Mouse (Mus musculus) layer of hippocampus, adult 11-12 months (tissue): ENCODE measurements around the gene Atf7.

Source experiments
- DNase-seq: peaks from one replicate; pipeline ENCODE4 v3.0.0; 2022; ENCODE audit warnings: low spot score

The Atf7 gene

DNA sequence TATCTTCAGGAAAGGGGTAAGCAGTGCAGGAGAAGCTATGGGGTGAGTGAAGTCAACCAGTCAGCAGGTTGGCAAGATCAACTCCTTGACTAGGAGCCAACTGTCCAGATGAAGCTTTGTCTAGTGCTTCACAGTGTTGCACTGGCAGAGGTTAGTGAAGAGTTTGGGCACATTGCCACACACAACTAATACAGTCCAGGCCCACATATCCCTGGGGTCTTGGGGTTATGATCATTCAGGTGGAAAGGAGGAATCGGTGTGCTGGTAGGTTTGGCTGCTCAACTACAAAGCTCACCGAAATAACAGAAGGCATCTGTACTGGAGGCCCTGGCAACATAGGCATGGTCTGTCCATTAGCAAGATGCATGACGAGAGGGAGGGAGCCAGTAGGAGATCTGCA, 77.8 kb downstream of the Atf7 start:
- DNase-seq = no peak

DNA sequence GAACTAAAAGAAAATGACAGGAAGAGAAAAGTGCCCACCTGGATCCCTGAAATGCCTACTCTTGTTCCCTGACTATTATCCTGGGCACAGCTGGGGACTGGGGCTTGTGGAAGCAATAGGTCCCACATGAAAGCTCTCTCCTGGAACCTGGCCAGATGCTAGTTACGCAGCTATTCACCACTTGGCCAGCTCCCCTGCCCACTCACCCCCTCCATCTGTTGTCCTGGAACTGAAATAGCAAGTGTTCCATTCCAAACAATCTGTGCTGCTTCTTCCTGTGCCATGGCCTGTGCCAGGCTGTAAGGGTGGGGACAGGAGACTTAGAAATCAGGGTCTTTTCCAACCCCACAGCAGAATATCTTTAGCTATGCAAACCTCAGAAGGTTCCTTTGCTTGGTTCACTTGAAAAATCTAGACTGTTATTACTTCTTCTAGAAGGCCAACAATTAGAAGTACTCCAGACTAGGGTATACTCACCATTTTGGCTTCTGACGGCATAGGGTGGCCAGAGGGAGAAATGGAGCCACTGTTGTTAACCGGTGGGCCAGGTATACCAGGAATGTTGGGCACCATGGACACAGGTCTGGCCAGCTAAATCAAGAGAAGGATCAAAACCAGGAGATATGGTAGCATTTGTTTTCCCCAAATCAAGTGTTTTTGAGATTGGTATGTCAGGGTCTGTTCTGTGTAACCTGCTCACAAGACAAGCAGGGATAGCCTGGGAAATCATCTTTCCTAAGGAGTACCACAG, 78.4 kb downstream of the Atf7 start:
- peak; percentile 93 for DNase-seq

DNA sequence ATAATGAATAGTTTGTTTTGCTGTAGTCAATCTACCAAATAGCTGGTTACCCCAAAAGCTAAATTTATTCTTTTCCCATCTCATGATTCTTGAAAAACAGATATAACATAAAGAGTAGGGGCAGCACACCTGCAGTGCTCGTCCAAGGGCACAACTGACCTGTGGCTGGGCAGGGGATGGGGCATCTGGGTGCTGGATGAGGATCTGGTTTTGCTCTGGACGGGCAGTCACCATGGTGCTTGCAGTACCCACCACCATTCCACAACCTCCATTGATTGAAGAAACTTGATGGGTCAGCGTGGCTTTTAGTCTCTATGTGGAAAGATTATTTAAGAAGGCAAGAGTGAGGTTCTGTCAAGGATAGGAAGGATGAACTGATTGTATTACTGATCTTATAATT, 79.0 kb downstream of the Atf7 start:
- DNase-seq = no peak

DNA sequence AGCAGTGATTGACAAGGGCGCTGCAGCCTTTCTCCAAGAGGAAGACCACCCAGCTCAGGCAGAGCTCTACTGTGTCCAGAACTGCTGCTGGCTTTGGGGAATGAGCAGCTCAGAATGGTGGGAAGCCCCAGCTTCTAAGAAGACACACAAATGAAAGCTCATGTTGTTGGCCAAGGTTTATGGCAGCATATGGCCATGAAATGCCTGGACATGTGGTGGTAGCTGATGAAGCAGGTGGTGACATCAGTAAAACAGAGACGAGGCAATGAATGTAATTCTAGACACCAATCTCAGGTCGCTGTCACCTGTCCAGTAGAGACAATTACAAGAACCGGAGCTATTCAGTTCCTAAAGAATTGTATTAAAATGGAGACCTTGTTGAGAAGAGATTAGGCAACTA, 80.5 kb downstream of the Atf7 start:
- peak; percentile 47 for DNase-seq

DNA sequence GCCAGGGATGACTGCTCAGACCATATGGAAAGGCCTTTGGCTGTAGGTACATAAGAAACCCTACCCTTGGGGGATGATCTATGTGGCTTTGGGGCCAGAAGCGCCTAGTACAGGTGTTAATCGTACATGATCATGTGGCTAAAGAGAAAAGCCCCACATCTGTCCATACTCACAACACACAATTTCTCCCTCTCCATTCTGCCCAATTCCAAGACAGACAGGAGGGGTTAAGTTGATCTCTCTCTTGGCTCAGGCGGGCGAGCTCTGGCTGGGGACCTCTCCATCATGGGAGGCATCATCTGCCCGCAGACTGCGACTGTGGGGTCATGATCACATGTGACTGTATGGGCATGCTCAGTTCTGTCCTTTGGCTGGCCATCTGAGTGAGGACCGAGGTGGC, 91.3 kb downstream of the Atf7 start:
- DNase-seq = no peak

DNA sequence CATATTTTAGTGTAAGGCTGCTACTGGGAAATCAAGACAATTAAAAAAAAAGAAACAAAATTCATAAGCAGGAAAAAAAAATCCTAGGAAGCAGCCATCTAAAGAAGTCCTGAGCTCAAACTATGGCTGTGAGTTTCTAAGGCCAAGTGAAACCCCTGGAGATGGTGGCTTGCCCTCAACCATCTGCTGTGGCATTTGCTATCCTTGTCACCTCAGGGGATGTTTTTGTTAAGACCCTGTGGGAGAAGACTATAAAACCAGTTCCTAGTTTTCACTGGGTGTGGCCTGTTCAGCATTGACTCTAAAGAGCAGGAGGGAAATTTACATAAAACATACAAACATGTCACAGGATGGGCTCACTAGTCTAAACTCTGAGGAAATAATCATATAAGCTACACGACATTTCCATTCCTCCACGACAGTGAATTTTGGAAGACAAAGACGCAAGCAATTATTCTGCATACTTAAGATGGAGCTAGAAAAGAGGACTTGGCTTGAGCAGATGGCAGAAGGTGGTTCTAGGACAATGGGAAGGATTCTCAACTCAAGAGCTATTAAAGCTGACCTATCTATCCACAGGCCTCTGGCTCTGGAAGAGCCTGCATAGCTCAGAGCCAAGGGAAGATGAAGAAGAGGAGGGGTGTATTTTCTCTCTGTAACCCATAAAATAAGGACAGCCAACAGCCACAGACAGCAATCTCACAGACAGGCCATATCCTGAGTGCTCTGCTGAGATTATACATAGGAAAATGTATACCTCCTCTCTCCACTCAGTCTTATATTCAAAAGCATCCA, 93.0 kb downstream of the Atf7 start:
- no peak for DNase-seq

DNA sequence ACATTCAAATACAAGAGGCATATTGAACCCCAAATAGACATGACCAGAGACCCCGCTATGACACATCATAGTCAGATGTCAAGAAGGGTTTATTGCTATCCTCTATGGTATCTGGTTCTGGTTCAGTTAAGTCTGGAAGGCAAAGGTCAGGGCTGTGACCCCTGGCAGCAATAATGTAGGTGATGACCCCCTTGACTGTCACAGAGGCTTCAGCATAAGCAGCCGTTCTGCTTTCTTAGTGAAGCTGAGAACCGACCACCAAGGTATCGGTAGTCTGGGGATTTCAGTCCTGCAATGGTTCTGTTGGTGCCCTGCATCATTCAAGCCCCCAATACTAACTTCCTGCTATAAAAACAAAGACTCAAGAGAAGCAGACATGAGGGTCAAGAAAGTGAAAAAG, 93.7 kb downstream of the Atf7 start:
- DNase-seq = no peak

DNA sequence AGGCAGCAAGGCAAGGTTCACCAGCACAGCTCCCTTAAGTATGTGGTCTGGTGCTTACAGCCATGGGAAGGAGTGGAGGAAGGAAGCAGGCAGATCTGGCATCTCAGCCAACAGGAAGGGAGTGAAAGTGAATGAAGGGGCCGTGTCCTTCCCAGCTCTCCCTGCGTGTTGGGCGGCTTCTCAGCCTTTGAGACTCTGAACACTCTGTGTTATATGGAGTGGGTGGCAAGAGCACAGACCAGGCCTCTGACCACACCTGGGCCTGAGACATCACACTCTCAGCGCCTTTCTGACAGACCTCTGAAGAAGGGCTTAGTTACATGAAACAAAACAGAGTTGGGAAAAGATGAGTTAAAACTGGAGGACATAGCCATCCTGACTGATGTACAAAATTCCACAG, 94.7 kb downstream of the Atf7 start:
- no peak for DNase-seq

DNA sequence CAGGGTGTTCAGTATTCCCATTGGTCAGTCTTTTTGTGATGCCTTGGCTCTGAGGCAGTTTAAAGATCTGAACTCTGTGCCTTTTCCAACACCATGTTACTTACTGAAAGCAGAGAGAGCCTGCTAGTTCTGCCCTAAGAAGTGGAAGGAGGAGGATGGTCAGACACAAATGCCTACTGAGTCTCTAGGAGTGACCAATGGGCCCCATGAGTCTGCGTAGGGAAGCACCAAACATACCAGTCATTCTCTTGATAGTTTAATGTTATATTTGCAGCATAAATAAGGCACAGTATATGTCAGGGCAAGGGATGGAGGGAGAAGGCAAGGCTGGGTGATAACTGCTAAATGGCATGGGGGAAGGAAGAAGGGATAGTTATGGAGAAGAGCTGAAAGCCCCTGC, 96.9 kb downstream of the Atf7 start:
- no peak for DNase-seq

DNA sequence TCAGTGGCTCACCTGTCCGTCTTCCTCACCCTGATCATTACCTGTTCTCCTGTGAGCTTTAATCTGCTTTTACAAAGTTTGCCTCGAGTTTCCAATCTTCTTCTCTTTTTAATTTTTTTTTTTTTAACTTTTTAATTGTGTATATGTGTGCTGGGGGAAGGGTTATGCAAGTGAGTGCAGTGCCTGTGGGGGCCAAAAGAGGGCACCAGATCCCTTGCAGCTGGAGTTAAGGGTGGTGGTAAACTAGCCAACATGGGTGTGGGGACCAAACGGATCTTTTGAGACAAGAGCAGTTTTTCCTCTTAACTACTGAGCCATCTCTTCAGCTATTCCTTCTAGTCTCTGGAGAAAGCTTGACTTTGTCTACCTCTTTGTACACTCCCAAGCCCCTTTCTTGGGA, 97.3 kb downstream of the Atf7 start:
- DNase-seq = no peak

DNA sequence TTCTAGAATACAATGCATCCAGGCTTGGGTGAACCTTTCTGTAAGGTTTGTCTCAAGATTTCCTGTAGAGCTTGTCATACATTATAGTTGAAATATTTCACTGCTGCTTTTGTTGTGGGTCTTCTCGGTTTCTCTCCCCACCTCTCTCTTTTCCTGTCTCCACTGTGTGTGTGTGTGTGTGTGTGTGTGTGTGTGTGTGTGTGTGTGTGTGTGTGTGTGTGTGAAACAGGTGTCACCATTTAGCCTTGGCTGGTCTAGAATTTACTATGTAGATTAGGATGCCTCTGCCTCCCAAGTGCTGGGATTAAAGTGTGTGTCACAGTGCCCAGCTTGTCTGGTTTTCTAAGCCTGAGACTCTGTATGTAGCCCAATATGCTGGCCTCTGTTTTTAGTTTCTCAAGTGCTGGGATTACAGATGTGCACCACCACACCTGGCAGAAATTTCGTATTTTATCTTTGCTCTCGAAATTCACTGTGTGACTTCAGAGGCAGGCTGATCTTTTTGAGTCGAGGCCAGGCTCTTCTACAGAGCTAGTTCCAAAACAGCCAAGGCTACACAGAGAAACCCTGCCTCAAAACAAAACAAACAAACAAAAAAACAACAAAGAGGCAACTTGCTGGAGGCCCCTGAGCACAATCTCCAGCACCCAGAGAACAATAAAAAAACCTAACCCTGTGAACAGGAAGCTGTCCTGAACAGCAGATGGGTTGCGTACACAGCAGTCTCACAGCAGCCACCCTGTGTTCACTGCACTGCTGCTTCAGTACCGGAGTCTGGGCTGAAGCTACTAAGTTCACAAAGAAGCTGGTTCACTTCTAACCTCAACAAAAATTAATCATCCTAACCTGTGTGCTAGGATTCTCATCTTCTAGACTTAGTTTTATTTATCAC, 98.9 kb downstream of the Atf7 start:
- no peak for DNase-seq

DNA sequence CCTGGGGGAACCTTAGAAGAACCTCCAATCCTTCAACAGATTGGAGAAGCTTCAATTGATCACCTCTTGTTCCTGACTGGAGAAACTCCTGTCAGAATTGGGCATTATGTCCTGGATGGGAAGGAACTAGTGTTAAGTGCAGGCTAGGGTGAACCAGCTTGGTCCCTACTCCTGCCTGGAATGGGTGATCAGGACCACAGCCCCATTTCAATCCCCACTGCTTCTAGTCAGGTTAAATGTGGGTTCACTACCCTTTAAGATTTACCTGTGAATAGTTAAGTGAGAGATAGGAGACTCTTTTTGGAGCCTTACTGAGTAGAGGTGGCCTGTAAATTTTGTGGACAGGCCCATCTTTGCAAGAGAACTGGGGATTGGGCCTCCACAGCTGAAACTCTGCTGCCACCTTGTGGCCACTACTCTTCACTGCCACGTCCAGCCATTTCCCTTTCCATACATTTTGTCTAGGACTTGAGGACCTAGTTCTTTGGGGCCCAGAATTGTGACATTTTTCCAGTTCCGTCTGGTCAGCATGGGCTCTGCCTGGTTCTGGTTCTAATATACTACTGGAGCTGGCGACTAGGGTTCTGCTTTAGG, 100.3 kb downstream of the Atf7 start, which contains the start of gene Npff:
Gene Npff, minus strand, starts transcription at position 51 of the 594 bp plus-strand sequence.
- DNase-seq = peak; percentile 86

DNA sequence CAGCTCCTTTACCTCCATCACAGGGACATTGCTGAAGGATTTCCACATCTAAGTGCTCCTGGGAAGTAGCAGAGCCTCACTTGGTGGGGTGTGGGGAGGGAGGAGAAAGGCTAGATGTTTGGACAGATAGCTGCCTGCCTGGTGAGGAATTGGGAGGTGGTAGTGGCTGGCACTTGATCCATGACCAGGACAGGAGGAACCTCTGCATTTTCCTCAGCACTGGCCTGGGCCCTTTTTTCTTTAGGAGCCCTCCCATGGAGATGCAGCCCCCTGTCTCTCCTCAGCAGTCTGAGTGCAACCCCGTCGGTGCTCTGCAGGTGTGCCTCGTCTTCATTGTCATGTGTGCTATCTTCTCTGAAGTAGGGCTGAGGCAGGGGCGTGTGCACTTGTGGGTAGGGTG, 103.8 kb downstream of the Atf7 start:
- no peak for DNase-seq

DNA sequence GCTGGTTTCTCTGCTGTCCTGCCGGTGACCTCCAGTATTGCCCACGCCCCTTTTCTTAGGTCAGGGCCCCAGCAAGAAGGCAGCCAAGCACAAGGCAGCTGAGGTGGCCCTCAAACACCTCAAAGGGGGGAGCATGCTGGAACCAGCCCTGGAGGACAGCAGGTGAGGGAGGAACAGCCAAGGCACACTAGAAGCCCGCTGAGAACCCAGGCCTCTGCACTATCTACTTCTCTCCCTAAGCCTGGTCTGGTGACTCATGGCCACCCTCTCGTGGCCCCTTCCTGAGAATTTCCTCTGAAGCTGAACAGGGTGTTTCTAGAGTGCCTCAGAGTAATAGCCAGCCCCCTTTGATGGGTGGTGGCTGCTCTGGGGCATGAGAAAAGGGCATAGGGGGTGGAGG, 104.8 kb downstream of the Atf7 start:
- no peak for DNase-seq

DNA sequence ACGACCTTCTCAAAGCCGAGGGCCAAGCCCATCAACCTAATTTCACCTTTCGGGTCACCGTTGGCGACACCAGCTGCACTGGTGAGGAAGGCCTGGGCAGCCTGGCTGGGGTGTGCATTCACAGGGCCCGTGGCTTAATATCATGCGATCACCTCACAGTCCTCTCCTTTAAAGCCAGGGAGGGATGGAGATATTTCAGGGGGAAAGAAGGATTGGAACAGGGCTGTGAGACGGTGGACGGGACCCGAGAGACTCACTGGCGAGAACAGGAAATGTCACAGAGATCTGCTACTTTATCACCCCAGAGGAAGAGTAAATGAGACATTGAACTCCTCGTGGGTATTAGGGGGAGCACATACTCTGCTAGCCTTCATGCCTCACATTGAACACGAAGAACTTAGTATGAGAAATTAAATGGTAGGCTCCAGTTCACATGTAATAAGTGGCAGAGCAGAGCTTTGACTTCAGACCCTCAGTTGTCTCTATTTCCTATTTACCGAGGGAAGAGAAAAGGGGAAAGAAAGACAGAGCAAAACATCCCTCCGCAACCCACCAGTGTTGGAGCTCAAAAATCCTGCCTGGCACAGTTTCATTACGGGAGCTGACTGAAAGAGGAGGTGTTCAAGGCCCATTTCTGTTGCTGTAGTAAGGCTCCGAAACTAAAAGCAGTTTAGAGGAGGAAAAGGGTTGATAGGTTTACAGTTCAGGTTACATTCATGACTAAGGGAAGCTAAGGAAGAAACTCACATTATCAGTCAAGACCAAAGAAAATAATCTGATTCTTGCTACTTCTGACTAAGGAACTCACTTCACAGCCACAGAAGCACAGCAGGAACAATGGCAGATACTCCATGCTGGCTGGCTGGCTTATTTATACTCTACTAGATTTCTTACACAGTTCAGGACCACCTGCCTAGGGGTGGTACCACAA, 105.8 kb downstream of the Atf7 start:
- DNase-seq = no peak

DNA sequence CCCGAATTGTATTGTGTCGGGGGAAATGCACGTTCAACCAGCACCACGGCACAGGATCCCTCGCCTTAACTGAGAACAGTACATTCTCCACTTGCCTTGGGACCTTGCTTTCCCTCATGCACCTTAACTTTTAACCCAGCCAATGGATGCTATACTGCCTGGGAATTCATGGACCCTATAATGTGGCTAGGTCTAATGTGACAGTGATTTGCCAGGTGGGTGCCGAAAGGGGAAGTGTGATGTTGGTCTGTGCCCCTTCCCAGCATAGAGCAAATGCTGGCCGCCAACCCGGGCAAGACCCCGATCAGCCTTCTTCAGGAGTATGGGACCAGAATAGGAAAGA, 106.4 kb downstream of the Atf7 start:
- no peak for DNase-seq

DNA sequence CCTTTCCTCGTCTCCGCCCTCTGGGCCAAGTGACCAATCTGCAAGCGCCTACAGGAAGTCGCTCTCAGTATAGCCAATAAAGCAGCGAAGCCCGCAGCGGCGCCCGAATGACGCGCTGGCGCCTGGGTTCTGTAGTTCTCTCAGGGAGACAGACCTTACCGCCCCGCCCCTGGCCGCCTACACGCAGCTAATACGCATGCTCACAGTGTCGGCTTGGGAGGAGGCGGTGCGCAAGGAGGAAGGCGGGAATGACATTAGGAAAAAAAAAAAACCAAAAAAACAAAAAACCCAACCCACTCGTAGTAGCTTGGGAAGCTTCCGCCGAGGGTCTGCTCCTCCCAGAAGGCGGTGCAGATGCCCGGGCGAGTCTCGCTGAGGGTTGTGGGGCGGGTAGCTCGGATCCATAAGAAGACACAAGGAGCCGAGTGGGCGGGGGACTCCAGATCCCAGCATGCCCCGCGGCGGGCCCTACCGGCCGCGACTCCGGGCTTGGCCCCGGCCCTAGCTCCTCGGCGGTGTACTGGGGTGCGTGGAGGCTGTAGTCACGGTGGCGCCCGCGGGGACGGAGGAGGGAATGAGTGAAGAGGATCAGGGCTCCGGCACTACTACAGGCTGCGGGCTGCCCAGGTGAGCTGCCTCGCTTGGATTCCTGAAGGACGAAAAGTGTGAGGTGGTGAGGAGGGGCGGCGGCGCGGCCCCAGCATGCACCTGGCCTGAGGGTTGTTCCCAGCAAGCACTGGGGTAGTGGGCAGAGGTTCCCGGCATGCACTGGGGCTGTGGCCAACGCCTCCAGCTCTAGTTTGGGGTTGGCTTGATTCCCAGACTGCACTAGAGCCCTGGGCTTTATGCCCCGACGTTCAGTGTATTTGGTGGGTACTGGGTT, 107.0 kb downstream of the Atf7 start, which contains the start of gene Tarbp2:
Gene Tarbp2, plus strand, starts transcription at position 217 of the 883 bp plus-strand sequence.
- DNase-seq = peak; percentile 100

DNA sequence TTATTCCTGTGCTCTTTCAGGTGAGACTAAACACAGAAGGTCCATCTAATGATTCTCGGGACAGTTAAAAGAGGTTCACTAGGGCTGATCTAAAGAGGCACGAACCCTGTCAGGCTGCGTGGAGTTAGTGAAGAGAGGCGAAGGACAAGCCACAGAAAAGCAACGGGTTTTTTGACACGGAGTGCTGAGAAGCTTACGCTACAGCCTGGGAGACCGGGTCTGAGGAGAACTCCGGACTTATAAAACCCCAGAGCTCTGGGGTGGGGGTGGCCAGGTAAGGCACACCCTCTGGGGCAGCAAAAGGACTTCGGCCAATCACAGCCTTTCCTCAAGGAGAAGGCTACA, 107.7 kb downstream of the Atf7 start:
- DNase-seq = no peak

DNA sequence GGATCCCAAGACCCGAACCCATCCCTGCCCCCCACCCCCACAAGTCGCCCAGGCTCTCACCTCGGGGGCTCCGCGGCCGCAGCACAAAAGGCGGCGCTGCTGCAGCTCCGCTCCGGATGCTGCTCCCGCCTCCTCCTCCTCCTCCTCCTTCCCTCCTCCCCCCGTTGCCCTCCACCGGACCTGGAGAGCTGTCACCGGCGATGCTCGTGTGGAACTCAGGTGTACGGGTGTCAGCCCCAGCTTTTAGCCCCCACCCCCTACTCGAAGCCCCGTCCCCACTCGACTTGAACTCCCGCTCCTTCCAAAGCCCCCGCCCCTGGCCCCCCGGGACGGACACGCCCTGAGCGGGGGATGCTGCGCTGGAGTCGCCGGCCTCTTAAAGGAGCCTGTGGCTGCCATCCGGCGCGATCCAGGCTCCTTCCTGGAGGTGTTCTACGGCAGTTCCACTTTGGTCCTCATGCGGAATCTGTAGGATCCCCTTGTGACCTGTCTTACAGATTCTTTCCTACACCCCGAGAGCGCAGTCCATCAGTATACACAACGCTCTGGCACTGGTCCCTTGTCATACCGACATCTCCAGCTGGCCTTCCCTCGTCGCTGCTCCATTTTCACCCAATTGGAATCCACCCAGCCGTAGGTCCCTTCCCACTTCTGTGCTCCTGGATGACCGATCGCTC, 108.4 kb downstream of the Atf7 start, which contains the start of gene Map3k12:
Gene Map3k12, minus strand, starts transcription at position 337 of the 677 bp plus-strand sequence.
- peak; percentile 76 for DNase-seq
